8 mouse cellular contexts compared by ENCODE assay signal in the genomic region with DNA sequence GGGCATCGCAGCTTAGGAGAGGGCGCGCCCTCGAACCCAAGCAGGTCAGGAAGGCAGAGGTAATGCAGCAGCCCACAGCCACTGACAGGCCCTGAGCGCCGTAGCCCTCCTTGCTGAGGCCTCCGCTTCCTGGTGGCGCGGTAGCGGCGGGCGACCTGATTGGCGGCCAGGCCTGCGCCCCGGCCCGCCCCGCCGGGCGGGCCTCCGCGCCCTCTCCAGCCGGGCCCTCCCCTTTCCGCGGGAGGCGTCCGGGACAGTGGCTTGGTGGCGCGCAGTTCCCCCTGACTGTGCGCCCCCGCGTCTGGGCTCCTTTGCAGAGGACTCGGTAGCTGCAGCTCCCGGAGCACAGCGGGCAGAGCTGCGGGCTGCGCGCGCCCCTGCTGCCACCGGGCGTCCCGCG.
DNase-seq lines count a peak whose midpoint lies in the region; ATAC-seq and TF ChIP-seq lines count a peak whose summit lies in the region.
"Not testable (repeated sequence)": the region's sequence is repeated elsewhere in the genome, so short reads cannot be mapped to it uniquely, and the experiment has no call there.

No protein-coding gene starts in this region.

- not testable (repeated sequence) for H3K27me3 ChIP-seq in forebrain, embryonic 11.5 days (ENCODE audit: control insufficient read depth, insufficient read depth, low read length); heart, embryonic 14.5 days (ENCODE audit: control insufficient read depth, insufficient read depth, low read length); intestine, postnatal 0 days (replicated peaks; ENCODE audit: control insufficient read depth, insufficient read depth, low read length); liver, embryonic 13.5 days; midbrain, embryonic 16.5 days (ENCODE audit: control insufficient read depth, insufficient read depth, low read depth, low read length); stomach, embryonic 15.5 days (replicated peaks)

- H3K9me3 ChIP-seq in forebrain, embryonic 11.5 days (ENCODE audit: control insufficient read depth, low read length); heart, embryonic 14.5 days (ENCODE audit: control insufficient read depth, low read length); intestine, postnatal 0 days (ENCODE audit: control insufficient read depth); liver, embryonic 13.5 days (replicated peaks); midbrain, embryonic 16.5 days (replicated peaks; ENCODE audit: control insufficient read depth, low read length, poor library complexity, severe bottlenecking); stomach, embryonic 15.5 days: not testable (repeated sequence)

- ATAC-seq in forebrain, embryonic 11.5 days (replicated peaks; ENCODE audit: low FRiP score); heart, embryonic 14.5 days (ENCODE audit: insufficient number of reproducible peaks, insufficient read depth, low FRiP score, low read depth); intestine, postnatal 0 days; liver, embryonic 13.5 days (ENCODE audit: low read depth); midbrain, embryonic 16.5 days; stomach, embryonic 15.5 days (ENCODE audit: insufficient read depth, low FRiP score, low read depth): not testable (repeated sequence)

- H3K27ac ChIP-seq in forebrain, embryonic 11.5 days (ENCODE audit: low read depth, low read length); heart, embryonic 14.5 days (replicated peaks in 1 of 2; ENCODE audit: control insufficient read depth in 1 of 2, insufficient read depth in 1 of 2, low read depth in 2 of 2, low read length in 2 of 2); intestine, postnatal 0 days (ENCODE audit: low read depth, low read length); liver, embryonic 13.5 days; midbrain, embryonic 16.5 days (ENCODE audit: low read length); stomach, embryonic 15.5 days: not testable (repeated sequence)

- peak; percentile 1 for DNase-seq in CD4-positive, CD25-positive, alpha-beta regulatory T cell, adult 2 months (ENCODE audit: low read depth, low spot score)
- DNase-seq in brain, embryonic 14.5 days (ENCODE audit: low read depth), result peak; percentile 31
- DNase-seq in forebrain, embryonic 11.5 days (ENCODE audit: low spot score), result peak; percentile 65
- peak; percentile 61 for DNase-seq in liver, embryonic 13.5 days

- 2% methylated on average over 25 of the region's 42 CpGs for WGBS in forebrain, embryonic 11.5 days
- WGBS in heart, embryonic 14.5 days, result under 1% methylated on average over 28 of the region's 42 CpGs
- 1% methylated on average over 31 of the region's 42 CpGs for WGBS in intestine, postnatal 0 days
- 3% methylated on average over 23 of the region's 42 CpGs for WGBS in liver, embryonic 13.5 days (ENCODE audit: insufficient replicate concordance)
- WGBS in midbrain, embryonic 16.5 days, result under 1% methylated on average over 25 of the region's 42 CpGs
- WGBS in stomach, embryonic 15.5 days, result 1% methylated on average over 32 of the region's 42 CpGs

- TF ChIP-seq CTCF in brain, embryonic 14.5 days (IDR thresholded peaks at IDR 0.05; ENCODE audit: borderline replicate concordance, extremely low read depth, insufficient read depth, insufficient read length); intestine, postnatal 0 days (IDR thresholded peaks at IDR 0.05; ENCODE audit: low read depth): not testable (repeated sequence)

- not testable (repeated sequence) for H3K4me1 ChIP-seq in forebrain, embryonic 11.5 days (replicated peaks; ENCODE audit: control insufficient read depth, insufficient read depth, low read length); heart, embryonic 14.5 days (ENCODE audit: control insufficient read depth in 2 of 2, insufficient read depth in 2 of 2, low read length in 2 of 2); intestine, postnatal 0 days (replicated peaks; ENCODE audit: control insufficient read depth, insufficient read depth, low read length); liver, embryonic 13.5 days (replicated peaks); midbrain, embryonic 16.5 days (ENCODE audit: control insufficient read depth, insufficient read depth, low read length); stomach, embryonic 15.5 days

- H3K36me3 ChIP-seq in forebrain, embryonic 11.5 days (ENCODE audit: control insufficient read depth, insufficient read depth, low read length); heart, embryonic 14.5 days (ENCODE audit: control insufficient read depth, insufficient read depth, low read length); intestine, postnatal 0 days (ENCODE audit: control insufficient read depth, insufficient read depth); liver, embryonic 13.5 days; midbrain, embryonic 16.5 days (ENCODE audit: control insufficient read depth, insufficient read depth, low read length); stomach, embryonic 15.5 days: not testable (repeated sequence)

- H3K9ac ChIP-seq in forebrain, embryonic 11.5 days (ENCODE audit: low read length); intestine, postnatal 0 days (ENCODE audit: low read depth, low read length); liver, embryonic 13.5 days; midbrain, embryonic 16.5 days (ENCODE audit: low read depth, low read length); stomach, embryonic 15.5 days: not testable (repeated sequence)
- H3K9ac ChIP-seq in heart, embryonic 14.5 days (ENCODE audit: low read length), result peak overlapping the region; percentile 59; the same call in 1 of the 2 replicates

- TF ChIP-seq POLR2A in brain, embryonic 14.5 days (IDR thresholded peaks at IDR 0.05; ENCODE audit: borderline replicate concordance, extremely low read depth, insufficient read depth, insufficient read length, poor library complexity, severe bottlenecking), result not testable (repeated sequence)

- peak overlapping the region; percentile 31 for H3K4me3 ChIP-seq in forebrain, embryonic 11.5 days (ENCODE audit: low read depth, low read length)
- H3K4me3 ChIP-seq in heart, embryonic 14.5 days (ENCODE audit: control insufficient read depth in 1 of 2, insufficient read depth in 1 of 2, low read depth in 1 of 2, low read length in 2 of 2), result peak overlapping the region; percentile 41 to 68
- H3K4me3 ChIP-seq in intestine, postnatal 0 days (ENCODE audit: low read depth, low read length), result peak overlapping the region; percentile 40
- H3K4me3 ChIP-seq in liver, embryonic 13.5 days (replicated peaks), result peak overlapping the region; percentile 52
- H3K4me3 ChIP-seq in midbrain, embryonic 16.5 days (ENCODE audit: low read depth, low read length), result peak overlapping the region; percentile 33
- peak overlapping the region; percentile 50 for H3K4me3 ChIP-seq in stomach, embryonic 15.5 days (replicated peaks)

- H3K4me2 ChIP-seq in forebrain, embryonic 11.5 days (ENCODE audit: low read depth, low read length, severe bottlenecking), result not testable (repeated sequence)
- H3K4me2 ChIP-seq in heart, embryonic 14.5 days (ENCODE audit: low read length), result peak overlapping the region; percentile 48
- peak overlapping the region; percentile 64 for H3K4me2 ChIP-seq in intestine, postnatal 0 days (replicated peaks; ENCODE audit: low read depth)
- H3K4me2 ChIP-seq in liver, embryonic 13.5 days, result peak overlapping the region; percentile 42
- H3K4me2 ChIP-seq in midbrain, embryonic 16.5 days (ENCODE audit: low read length), result peak overlapping the region; percentile 26; the same call in 1 of the 2 replicates
- peak overlapping the region; percentile 52 for H3K4me2 ChIP-seq in stomach, embryonic 15.5 days

Comparison
In these comparisons a context has a peak if more than half of its experiments do, and no peak if none do; other contexts are left out.
1. DNase-seq: peak in every context shown above with its lines; median percentile 65 in forebrain, embryonic 11.5 days; 61 in liver, embryonic 13.5 days; 31 in brain, embryonic 14.5 days; 1 in CD4-positive, CD25-positive, alpha-beta regulatory T cell, adult 2 months.